Mouse (Mus musculus) frontal cortex, postnatal 10 days (tissue): ENCODE measurements around the gene Slc11a1.
"Not testable (repeated sequence)": the region's sequence is repeated elsewhere in the genome, so short reads cannot be mapped to it uniquely, and the experiment has no call there.

Experiments
- DNase-seq, 2 experiments: peaks; one replicate each; pipeline ENCODE4 v3.0.0; 2022; ENCODE audit warnings: low spot score in 2 of 2, mixed read lengths in 1 of 2

The Slc11a1 gene

GRCm38 (mm10) chr1:74387386-74387988 is 12.5 kb downstream of the Slc11a1 start:
- DNase-seq: no peak

GRCm38 (mm10) chr1:74388398-74388920 is 13.5 kb downstream of the Slc11a1 start:
- no peak for DNase-seq

GRCm38 (mm10) chr1:74389831-74390286 is 14.9 kb downstream of the Slc11a1 start:
- no peak for DNase-seq

GRCm38 (mm10) chr1:74390287-74390906 is 15.4 kb downstream of the Slc11a1 start:
- no peak for DNase-seq

- DNase-seq: peak; percentile 89 to 94
These were observed 16.1 kb downstream of the Slc11a1 start, which contains the start of gene Ctdsp1 for GRCm38 (mm10) chr1:74390924-74391748. Ctdsp1 (plus strand) TSS chr1:74391509.

GRCm38 (mm10) chr1:74391844-74392441 is 16.9 kb downstream of the Slc11a1 start:
- DNase-seq: peak; percentile 52 to 61

- DNase-seq: no peak
These were observed 17.5 kb downstream of the Slc11a1 start for GRCm38 (mm10) chr1:74392446-74392994.

- DNase-seq: no peak
These were observed 18.0 kb downstream of the Slc11a1 start for GRCm38 (mm10) chr1:74393010-74393409.

GRCm38 (mm10) chr1:74393697-74394096 is 18.7 kb downstream of the Slc11a1 start:
- DNase-seq: no peak

DNA sequence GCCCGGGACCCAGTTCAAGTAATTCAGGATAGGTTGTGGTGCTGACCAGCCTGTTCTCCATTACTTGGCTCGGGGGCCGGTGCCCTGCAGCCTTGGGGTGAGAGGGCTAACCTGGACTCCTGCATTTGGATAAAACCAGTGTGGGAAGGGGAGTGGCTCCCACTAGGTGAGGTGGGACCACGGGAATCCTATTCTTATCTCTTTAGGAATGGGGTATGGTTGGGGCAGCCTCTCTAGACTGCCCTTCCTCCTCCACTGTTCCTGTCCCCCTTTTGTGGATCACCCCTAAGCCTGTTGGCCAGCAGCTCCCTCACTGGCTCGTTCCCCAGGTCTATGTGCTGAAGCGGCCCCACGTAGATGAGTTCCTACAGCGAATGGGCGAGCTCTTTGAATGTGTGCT is 19.3 kb downstream of the Slc11a1 start:
- DNase-seq: no peak

GRCm38 (mm10) chr1:74394858-74395257 is 19.9 kb downstream of the Slc11a1 start:
- no peak for DNase-seq

DNA sequence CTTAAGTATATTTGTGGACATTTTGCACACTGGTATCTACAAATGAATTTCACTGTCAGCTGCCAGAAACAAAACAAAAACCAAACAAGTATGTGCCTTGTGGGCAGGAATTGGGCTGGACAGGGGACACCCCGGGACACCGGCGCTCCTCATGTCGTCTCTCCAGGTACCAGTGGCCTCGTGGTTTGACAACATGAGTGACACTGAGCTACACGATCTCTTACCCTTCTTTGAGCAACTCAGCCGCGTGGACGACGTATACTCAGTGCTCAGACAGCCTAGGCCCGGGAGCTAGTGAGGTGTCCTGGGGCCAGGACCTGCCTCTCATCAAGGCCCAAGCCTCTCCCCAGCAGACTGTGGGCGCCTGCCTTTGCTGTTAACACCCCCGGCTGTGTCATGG is 20.3 kb downstream of the Slc11a1 start:
- DNase-seq: no peak

DNA sequence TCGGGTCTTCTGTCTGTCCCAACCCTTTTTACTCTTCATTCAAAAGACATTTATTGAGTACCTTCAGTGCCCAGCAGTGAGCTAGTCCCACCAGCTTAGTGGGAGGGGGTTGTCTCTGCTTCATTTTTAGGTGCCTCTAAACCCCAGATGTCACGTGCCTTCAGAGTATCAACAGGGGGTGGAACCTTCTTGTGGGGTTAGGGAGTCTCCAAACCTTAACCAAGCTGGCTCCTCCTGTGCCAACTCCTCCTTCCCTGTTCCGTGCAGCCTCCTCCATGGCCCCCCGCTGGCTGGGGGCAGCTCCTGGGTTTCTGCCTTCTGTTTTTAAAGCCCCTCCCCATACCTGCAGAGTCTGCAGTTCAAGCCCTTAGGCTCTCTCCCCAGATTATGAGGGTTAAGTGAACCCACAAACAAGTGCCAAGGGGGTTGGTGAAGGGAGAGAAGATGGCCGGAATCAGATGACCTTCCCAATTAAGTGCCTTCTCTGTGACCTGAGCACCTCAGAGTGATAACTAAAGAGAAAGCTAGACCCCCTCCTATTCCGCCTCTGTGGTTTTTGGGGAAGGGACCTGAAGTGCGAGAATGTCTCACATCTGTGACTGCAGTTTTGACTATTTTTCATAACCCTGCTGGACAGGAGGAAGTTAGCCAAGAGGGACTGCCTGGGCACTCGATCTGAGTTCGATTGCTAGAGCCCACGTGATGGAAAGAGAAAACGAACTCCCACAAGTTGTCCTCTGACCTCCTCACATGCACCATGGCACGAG is 21.6 kb downstream of the Slc11a1 start:
- not testable (repeated sequence) for DNase-seq

DNA sequence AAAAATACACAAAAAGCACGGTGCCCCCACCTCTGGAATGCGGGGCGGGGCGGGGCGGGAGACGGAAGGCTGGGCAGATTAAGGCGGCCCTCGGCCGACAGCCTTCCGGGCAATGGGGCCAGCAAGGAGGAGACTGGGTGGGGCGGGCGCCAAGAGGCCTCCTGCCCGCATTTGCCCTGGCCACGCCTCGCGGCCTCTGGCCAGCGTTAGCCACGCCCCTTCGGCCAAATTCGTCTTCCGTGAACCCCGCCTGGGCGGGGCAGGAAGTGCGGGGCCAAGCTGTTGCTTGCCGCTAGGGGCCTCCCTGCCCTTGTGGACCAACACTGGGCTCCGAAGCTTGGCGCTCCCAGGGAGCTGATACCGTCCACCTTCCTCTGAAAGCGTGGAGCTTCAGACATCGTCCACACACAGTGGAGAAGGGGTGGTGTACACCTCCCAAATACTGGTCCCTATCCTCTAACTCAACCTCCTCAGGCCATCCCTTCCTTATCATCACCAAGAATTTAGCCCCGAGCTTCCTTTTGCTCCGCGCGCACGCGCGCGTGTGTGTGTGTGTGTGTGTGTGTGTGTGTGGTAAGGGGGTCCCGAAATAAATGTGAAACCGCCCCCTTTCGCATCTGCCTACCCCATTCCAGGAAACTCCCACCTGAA is 22.4 kb downstream of the Slc11a1 start:
- peak; percentile 86 to 91 for DNase-seq

DNA sequence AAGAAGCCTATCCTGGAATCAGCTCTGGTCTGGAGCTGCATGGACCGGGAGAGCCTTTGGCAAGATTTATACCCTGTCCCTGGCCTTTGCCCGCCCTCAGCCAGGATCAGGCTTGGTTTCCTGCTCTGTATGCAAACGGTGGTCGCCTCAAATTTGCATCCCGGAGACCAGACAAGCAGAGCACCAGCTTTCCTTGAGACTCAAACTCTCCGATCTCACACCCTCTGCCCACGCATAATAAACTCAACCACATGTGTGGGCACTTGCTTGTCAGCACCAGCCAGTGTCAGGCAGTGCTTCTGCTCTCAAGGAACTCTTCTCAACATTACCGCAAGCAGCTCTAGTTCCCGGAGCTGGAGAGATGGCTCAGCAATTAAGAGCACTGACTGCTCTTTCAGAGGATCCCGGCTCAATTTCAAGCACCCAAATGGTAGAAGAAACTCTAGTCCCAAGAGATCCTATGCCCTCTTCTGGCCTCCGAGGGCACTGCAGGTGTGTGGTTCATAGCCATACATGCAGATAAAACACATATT is 23.0 kb downstream of the Slc11a1 start:
- DNase-seq: peak in 1 of 2 experiments; percentile 49

DNA sequence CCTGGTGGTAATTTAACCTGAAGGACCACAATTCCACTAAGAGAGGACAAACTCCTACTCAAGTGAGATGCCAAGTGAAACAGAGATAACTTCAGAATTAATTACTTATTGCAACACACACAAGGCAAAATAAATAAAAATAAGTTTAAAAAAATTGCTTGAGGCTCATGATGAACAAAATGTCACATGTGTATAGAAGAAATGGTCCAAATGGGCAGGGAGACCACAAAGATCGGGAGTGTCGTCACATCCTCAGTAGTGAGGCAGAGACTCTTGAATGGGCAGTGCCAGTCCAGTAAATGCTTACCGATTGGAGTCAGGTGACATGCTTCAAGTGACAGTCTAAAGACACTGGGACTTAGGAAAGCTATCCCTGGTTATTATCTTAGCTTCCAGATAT is 25.5 kb downstream of the Slc11a1 start:
- no peak for DNase-seq

DNA sequence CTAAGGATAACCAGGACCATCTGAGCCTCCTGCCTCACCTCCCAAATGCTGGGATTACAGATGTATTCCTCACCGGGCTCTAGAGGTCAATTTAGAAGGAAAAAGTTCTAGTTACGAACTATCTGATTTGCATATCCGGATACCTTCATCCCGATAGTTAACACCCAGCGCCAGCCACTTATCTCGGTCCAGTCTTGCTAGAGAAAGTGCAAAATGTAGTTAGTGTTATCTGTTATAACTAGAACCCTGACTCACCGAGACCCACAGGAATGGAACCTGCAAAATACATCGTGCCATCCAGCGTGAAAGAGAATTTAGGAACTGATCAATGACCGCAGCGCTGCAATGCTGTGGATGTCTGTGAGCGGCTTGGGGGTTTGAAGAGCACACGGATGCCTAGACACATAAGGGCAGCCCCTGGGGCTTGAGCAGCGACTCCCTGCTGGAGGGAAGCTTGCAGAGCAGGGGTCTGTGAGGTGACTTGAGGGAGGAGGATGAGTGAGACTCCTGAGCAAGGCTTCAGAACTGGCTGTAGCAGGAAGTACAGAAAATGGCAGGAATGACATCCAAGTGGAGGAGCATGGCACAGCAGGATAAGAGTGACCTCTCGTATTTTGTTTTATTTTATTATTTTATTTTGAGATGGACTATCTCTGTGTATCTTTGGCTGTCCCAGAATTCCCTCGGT is 26.2 kb downstream of the Slc11a1 start:
- no peak for DNase-seq

- no peak for DNase-seq
These were observed 29.2 kb downstream of the Slc11a1 start for GRCm38 (mm10) chr1:74404206-74404605.
